9 mouse cellular contexts compared by ENCODE assay signal in genomic region chr7:17155634-17156033, GRCm38 (mm10). TPM values are rescaled to one million over a fixed set of nuclear protein-coding genes. Genes with fewer than 3 reads are reported as not detected.
DNase-seq lines count a peak whose midpoint lies in the region; ATAC-seq and TF ChIP-seq lines count a peak whose summit lies in the region.
"Had no signal": no experiment of that assay in that cellular context is flagged by ENCODE, and none has a peak within 500 bp of the region (broad histone marks: within the 10 kb centered on the region; RNA-seq: fewer than 3 reads in every experiment).

No protein-coding gene starts in this region.

- H3K4me2 ChIP-seq in liver, postnatal 0 days (ENCODE audit: low read depth, low read length) = no peak overlapping the region
- H3K4me2 ChIP-seq in forebrain, embryonic 11.5 days (ENCODE audit: low read depth, low read length, severe bottlenecking) = no peak overlapping the region
- H3K4me2 ChIP-seq: stomach, embryonic 15.5 days had no signal

- WGBS in liver, postnatal 0 days (ENCODE audit: insufficient replicate concordance) = 24% methylated on average over 2 of the region's 2 CpGs
- WGBS in forebrain, embryonic 11.5 days = 39% methylated on average over 2 of the region's 2 CpGs

- H3K9ac ChIP-seq in ES-Bruce4 (ENCODE audit: low read depth, poor library complexity, severe bottlenecking) = no peak overlapping the region
- no peak overlapping the region for H3K9ac ChIP-seq in liver, postnatal 0 days (replicated peaks)
- H3K9ac ChIP-seq in forebrain, embryonic 11.5 days (ENCODE audit: low read length) = no peak overlapping the region
- H3K9ac ChIP-seq: stomach, embryonic 15.5 days had no signal

- H3K9me3 ChIP-seq in ES-Bruce4 (replicated peaks; ENCODE audit: control insufficient read depth, insufficient read depth, low read length, poor library complexity, severe bottlenecking) = no peaks in the 10 kb centered on the region
- no peaks in the 10 kb centered on the region for H3K9me3 ChIP-seq in liver, postnatal 0 days (ENCODE audit: low read length)
- peaks cover 2% of the 10 kb centered on the region; the same call in 1 of the 2 replicates for H3K9me3 ChIP-seq in forebrain, embryonic 11.5 days (ENCODE audit: control insufficient read depth, low read length)
- H3K9me3 ChIP-seq: stomach, embryonic 15.5 days had no signal

- intact Hi-C loops in left cerebral cortex, postnatal 4 days (cut with DNase I) = no loop called here

- no peaks in the 10 kb centered on the region for H3K4me1 ChIP-seq in ES-Bruce4 (ENCODE audit: control insufficient read depth, insufficient read depth, low read length)
- H3K4me1 ChIP-seq in liver, postnatal 0 days (ENCODE audit: insufficient read depth) = no peaks in the 10 kb centered on the region
- no peaks in the 10 kb centered on the region for H3K4me1 ChIP-seq in forebrain, embryonic 11.5 days (replicated peaks; ENCODE audit: control insufficient read depth, insufficient read depth, low read length)
- H3K4me1 ChIP-seq: stomach, embryonic 15.5 days had no signal

- no peaks in the 10 kb centered on the region for H3K27me3 ChIP-seq in ES-Bruce4 (ENCODE audit: control insufficient read depth, insufficient read depth, low read length, poor library complexity, severe bottlenecking)
- H3K27me3 ChIP-seq in liver, postnatal 0 days (ENCODE audit: insufficient read depth, low read length) = no peaks in the 10 kb centered on the region
- no peaks in the 10 kb centered on the region for H3K27me3 ChIP-seq in forebrain, embryonic 11.5 days (ENCODE audit: control insufficient read depth, insufficient read depth, low read length)
- H3K27me3 ChIP-seq: stomach, embryonic 15.5 days had no signal

- H3K36me3 ChIP-seq in ES-Bruce4 (ENCODE audit: control insufficient read depth, insufficient read depth, low read length, poor library complexity, severe bottlenecking) = no peaks in the 10 kb centered on the region
- H3K36me3 ChIP-seq in liver, postnatal 0 days (replicated peaks; ENCODE audit: insufficient read depth, low read length) = no peaks in the 10 kb centered on the region
- H3K36me3 ChIP-seq in forebrain, embryonic 11.5 days (ENCODE audit: control insufficient read depth, insufficient read depth, low read length) = no peaks in the 10 kb centered on the region
- H3K36me3 ChIP-seq: stomach, embryonic 15.5 days had no signal

- TF ChIP-seq CTCF in ES-Bruce4 (IDR thresholded peaks at IDR 0.05; ENCODE audit: low read depth, low read length) = peak; percentile 5
- TF ChIP-seq CTCF in liver, postnatal 0 days (IDR thresholded peaks at IDR 0.05; ENCODE audit: low read depth) = peak; percentile 69

- peak; percentile 5 for DNase-seq in left cerebral cortex, postnatal 4 days
- DNase-seq in left cerebral cortex, adult 8-10 months (ENCODE audit: low spot score in 2 of 2) = no peak
- DNase-seq in adrenal gland, adult 2 months = peak; percentile 47
- peak; percentile 15 for DNase-seq in embryo, embryonic 9.5 days (ENCODE audit: extremely low spot score)
- peak; percentile 58 for DNase-seq in liver, postnatal 0 days
- no peak for DNase-seq in forebrain, embryonic 11.5 days (ENCODE audit: low spot score)
- DNase-seq in spleen, postnatal 14 days (ENCODE audit: low spot score in 2 of 2) = no peak

- H3K4me3 ChIP-seq in ES-Bruce4 (ENCODE audit: low read depth, low read length) = no peak overlapping the region
- H3K4me3 ChIP-seq in liver, postnatal 0 days (ENCODE audit: low read depth, low read length) = no peak overlapping the region
- H3K4me3 ChIP-seq in forebrain, embryonic 11.5 days (ENCODE audit: low read depth, low read length) = no peak overlapping the region
- H3K4me3 ChIP-seq: stomach, embryonic 15.5 days had no signal

- no peak for TF ChIP-seq POLR2A in ES-Bruce4 (IDR thresholded peaks at IDR 0.05; ENCODE audit: insufficient read depth, low read length)

- H3K27ac ChIP-seq in ES-Bruce4 (ENCODE audit: insufficient read depth, low read length) = no peak overlapping the region
- no peak overlapping the region for H3K27ac ChIP-seq in liver, postnatal 0 days (ENCODE audit: low read depth)
- no peak overlapping the region for H3K27ac ChIP-seq in forebrain, embryonic 11.5 days (ENCODE audit: low read depth, low read length)
- H3K27ac ChIP-seq: stomach, embryonic 15.5 days had no signal

- TF ChIP-seq EP300 in ES-Bruce4 (IDR thresholded peaks at IDR 0.05; ENCODE audit: insufficient read depth, low read depth, low read length) = no peak
- TF ChIP-seq EP300 in liver, postnatal 0 days (IDR thresholded peaks at IDR 0.05; ENCODE audit: low read depth) = no peak

- peak; percentile 59 for ATAC-seq in liver, postnatal 0 days
- no peak for ATAC-seq in forebrain, embryonic 11.5 days (replicated peaks; ENCODE audit: low FRiP score)

RNA-seq across cellular contexts. Expression of gene Ceacam3, which starts 5.6 kb away (rescaled TPM):
- under 1 TPM in 1 of 2 experiments, not detected in 1; 0.10 TPM for total RNA-seq in left cerebral cortex, postnatal 4 days (2021)
- not detected for total RNA-seq in left cerebral cortex, adult 8-10 months (2022)
- polyA plus RNA-seq in ES-Bruce4 (2011; ENCODE audit: insufficient read depth, insufficient read length, low read depth, missing spikeins) = 0.41 and 0.73 TPM in 2 replicates
- total RNA-seq in adrenal gland, adult 2 months (2021) = not detected
- polyA plus RNA-seq in adrenal gland, adult 2 months (2012; rRNA removed) = not detected in 2 replicates
- not detected in 2 replicates for polyA plus RNA-seq in liver, postnatal 0 days (2015; fragmentation: Nextera tagmentation; extraction: Ambion mirVana)
- polyA plus RNA-seq in forebrain, embryonic 11.5 days (2014; fragmentation: Nextera tagmentation; extraction: Ambion mirVana) = not detected in 2 replicates

RNA-seq across cellular contexts. Expression of gene Psg29, which starts 47.6 kb away (rescaled TPM):
- not detected for total RNA-seq in left cerebral cortex, postnatal 4 days (2021)
- under 1 TPM in 3 of 4 experiments, not detected in 1; 0.06 to 0.11 (median 0.09) TPM for total RNA-seq in left cerebral cortex, adult 8-10 months (2022)
- polyA plus RNA-seq in ES-Bruce4 (2011; ENCODE audit: insufficient read depth, insufficient read length, low read depth, missing spikeins) = 0.20 and 0.43 TPM in 2 replicates
- not detected for total RNA-seq in adrenal gland, adult 2 months (2021)
- not detected in 2 replicates for polyA plus RNA-seq in adrenal gland, adult 2 months (2012; rRNA removed)
- polyA plus RNA-seq in liver, postnatal 0 days (2015; fragmentation: Nextera tagmentation; extraction: Ambion mirVana) = not detected in 2 replicates
- polyA plus RNA-seq in forebrain, embryonic 11.5 days (2014; fragmentation: Nextera tagmentation; extraction: Ambion mirVana) = not detected in 2 replicates
- polyA plus RNA-seq: stomach, embryonic 15.5 days had no signal

Comparison
In these comparisons a context has a peak if more than half of its experiments do, and no peak if none do; other contexts are left out.
1. DNase-seq: peak in left cerebral cortex, postnatal 4 days (single experiment), adrenal gland, adult 2 months (single experiment), embryo, embryonic 9.5 days (single experiment) and liver, postnatal 0 days (single experiment); none in left cerebral cortex, adult 8-10 months (0 of 2), forebrain, embryonic 11.5 days (single experiment) and spleen, postnatal 14 days (0 of 2).